Mouse (Mus musculus) liver, adult 2 months (tissue): ENCODE measurements at regions not wholly inside any gene's neighbourhood (a gene's known extent, or its start where the extent isn't known, plus 50 kb on each side); places are given as distances from the start of the nearest gene placed in this dataset.

ENCODE experiments used
- DNase-seq: peaks from one replicate; pipeline ENCODE4 v3.0.0-alpha.2; 2011; ENCODE audit warnings: low read depth, low spot score; ENCODE audit errors: extremely low read depth
- H3K27ac ChIP-seq: fragments of 200-500 bp; replicated peaks from 2 replicates; pipeline ENCODE4 v1.5.1; 2012; ENCODE audit warnings: low read depth, mild to moderate bottlenecking, control low read depth, inconsistent platforms, low read length; ENCODE audit not compliant: insufficient read depth
- H3K27me3 ChIP-seq: fragments of 200-500 bp; 2 replicates; pipeline ENCODE4 v1.6.1; 2012; ENCODE audit warnings: mild to moderate bottlenecking, moderate library complexity, low read length, inconsistent platforms; ENCODE audit not compliant: control insufficient read depth, insufficient read depth
- H3K36me3 ChIP-seq: fragments of 200-500 bp; 2 replicates; pipeline ENCODE4 v1.6.1; 2012; ENCODE audit warnings: low read length, inconsistent platforms; ENCODE audit not compliant: control insufficient read depth, insufficient read depth
- H3K4me1 ChIP-seq: fragments of 200-500 bp; 2 replicates; pipeline ENCODE4 v1.6.1; 2011; ENCODE audit warnings: low read length; ENCODE audit not compliant: control insufficient read depth, insufficient read depth
- H3K4me3 ChIP-seq: fragments of 200-500 bp; 2 replicates; pipeline ENCODE4 v1.5.1; 2011; ENCODE audit warnings: low read depth, mild to moderate bottlenecking, control low read depth, low read length, moderate library complexity; ENCODE audit not compliant: insufficient read depth
- H3K79me2 ChIP-seq: fragments of 200-500 bp; 2 replicates; pipeline ENCODE4 v1.6.1; 2012; ENCODE audit warnings: inconsistent platforms, mild to moderate bottlenecking, low read length, moderate library complexity; ENCODE audit not compliant: control insufficient read depth, insufficient read depth
- H3K9ac ChIP-seq: fragments of 200-500 bp; 2 replicates; pipeline ENCODE4 v1.6.1; 2012; ENCODE audit warnings: low read depth, mild to moderate bottlenecking, control low read depth, inconsistent platforms, low read length
- CTCF ChIP-seq: fragments of 200-500 bp; IDR thresholded peaks from 2 replicates; pipeline ENCODE4 v1.5.1; 2011; ENCODE audit warnings: low read depth, low read length, control low read depth
- POLR2A ChIP-seq: fragments of 200-500 bp; IDR thresholded peaks from 2 replicates; pipeline ENCODE4 v1.6.1; 2011; ENCODE audit warnings: low read length, control low read depth; ENCODE audit not compliant: insufficient read depth; ENCODE audit errors: extremely low read depth
- WGBS: fragments of 180-500 bp; shearing (Covaris S2); methylation state at CpG from one replicate; pipeline ENCODE4 v1.1.7; 2018; 5-methylcytosine and 5-hydroxymethylcytosine counted together

GRCm38 (mm10) chr5:119251311-119252047, 419.0 kb upstream of the Tbx3 start:
- Histone ChIP-seq H3K9ac (no peak overlapping the region), H3K4me1 (no peaks in the 10 kb centered on the region), H3K27me3 (no peaks in the 10 kb centered on the region), H3K36me3 (no peaks in the 10 kb centered on the region), H3K27ac (no peak overlapping the region), H3K79me2 (no peaks in the 10 kb centered on the region), H3K4me3 (no peak overlapping the region)
- TF ChIP-seq POLR2A (no peak), CTCF (no peak)
- WGBS, result 61% methylated on average over 9 of the region's 9 CpGs
- no peak for DNase-seq

GRCm38 (mm10) chr5:119257374-119258120, 412.9 kb upstream of the Tbx3 start:
- no peaks in the 10 kb centered on the region for H3K79me2 ChIP-seq
- H3K4me3 ChIP-seq, result no peak overlapping the region
- TF ChIP-seq POLR2A (no peak), CTCF (no peak)
- H3K27me3 ChIP-seq, result no peaks in the 10 kb centered on the region
- DNase-seq, result no peak
- no peak overlapping the region for H3K9ac ChIP-seq
- no peaks in the 10 kb centered on the region for H3K4me1 ChIP-seq
- no peaks in the 10 kb centered on the region for H3K36me3 ChIP-seq
- WGBS, result 74% methylated on average over 21 of the region's 21 CpGs
- no peak overlapping the region for H3K27ac ChIP-seq

GRCm38 (mm10) chr5:119258831-119259230, 411.6 kb upstream of the Tbx3 start:
- DNase-seq, result no peak
- no peak overlapping the region for H3K27ac ChIP-seq
- no peaks in the 10 kb centered on the region for H3K36me3 ChIP-seq
- no peaks in the 10 kb centered on the region for H3K4me1 ChIP-seq
- no peaks in the 10 kb centered on the region for H3K79me2 ChIP-seq
- no peak overlapping the region for H3K9ac ChIP-seq
- no peak for TF ChIP-seq POLR2A
- TF ChIP-seq CTCF, result no peak
- WGBS, result 84% methylated on average over 5 of the region's 5 CpGs
- no peak overlapping the region for H3K4me3 ChIP-seq
- no peaks in the 10 kb centered on the region for H3K27me3 ChIP-seq

- Histone ChIP-seq H3K4me3 (no peak overlapping the region), H3K36me3 (no peaks in the 10 kb centered on the region), H3K9ac (no peak overlapping the region), H3K4me1 (no peaks in the 10 kb centered on the region), H3K27ac (no peak overlapping the region), H3K27me3 (no peaks in the 10 kb centered on the region), H3K79me2 (no peaks in the 10 kb centered on the region)
- WGBS, result 89% methylated on average over 20 of the region's 20 CpGs
- no peak for TF ChIP-seq POLR2A
- TF ChIP-seq CTCF, result no peak
- no peak for DNase-seq
Observed at GRCm38 (mm10) chr5:119265149-119265890, 405.1 kb upstream of the Tbx3 start.

- H3K27ac ChIP-seq, result no peak overlapping the region
- no peaks in the 10 kb centered on the region for H3K36me3 ChIP-seq
- TF ChIP-seq POLR2A (no peak), CTCF (no peak)
- no peak for DNase-seq
- WGBS, result 96% methylated on average over 26 of the region's 26 CpGs
- no peak overlapping the region for H3K4me3 ChIP-seq
- no peak overlapping the region for H3K9ac ChIP-seq
- H3K27me3 ChIP-seq, result no peaks in the 10 kb centered on the region
- no peaks in the 10 kb centered on the region for H3K4me1 ChIP-seq
- no peaks in the 10 kb centered on the region for H3K79me2 ChIP-seq
Observed at GRCm38 (mm10) chr5:119271234-119271852, 399.1 kb upstream of the Tbx3 start.
